Mouse (Mus musculus) E14TG2a.4 (cell line): ENCODE measurements around the gene Cep70.
A peak's percentile ranks its signal among the peaks of the same experiment; 100 is the strongest.

Source experiments
- H3K27me3 ChIP-seq: 2 replicates; pipeline ENCODE4 v1.6.1; 2014; ENCODE audit warnings: low read length, control low read depth; ENCODE audit not compliant: insufficient read depth
- H3K36me3 ChIP-seq: 2 replicates; pipeline ENCODE4 v1.6.1; 2014; ENCODE audit warnings: low read length, control low read depth; ENCODE audit not compliant: insufficient read depth
- H3K4me1 ChIP-seq: replicated peaks from 2 replicates; pipeline ENCODE4 v1.6.1; 2014; ENCODE audit warnings: low read depth, low read length, control low read depth
- H3K4me3 ChIP-seq: replicated peaks from 2 replicates; pipeline ENCODE4 v1.5.1; 2014; ENCODE audit warnings: mild to moderate bottlenecking, low read length
- H3K9me3 ChIP-seq: 2 replicates; pipeline ENCODE4 v1.6.1; 2014; ENCODE audit warnings: low read length, control low read depth
- CTCF ChIP-seq: conservative IDR thresholded peaks from 2 replicates; pipeline ENCODE4 v1.5.1; 2014; ENCODE audit warnings: low read length
- NANOG ChIP-seq: IDR thresholded peaks from 2 replicates; pipeline ENCODE4 v1.6.1; 2014; ENCODE audit warnings: borderline replicate concordance, low read length, mixed read lengths
- POU5F1 ChIP-seq: IDR thresholded peaks from 2 replicates; pipeline ENCODE4 v1.6.1; 2014; ENCODE audit warnings: low read length, borderline replicate concordance

Cep70 gene

GRCm38 (mm10) chr9:99243190-99243894 lies at the start of gene Cep70:
Cep70 (plus strand) TSS chr9:99243367.
- Histone ChIP-seq H3K9me3 (peaks cover 4% of the 10 kb centered on the region), H3K4me1 (peaks cover 47% of the 10 kb centered on the region), H3K36me3 (peaks cover 33% of the 10 kb centered on the region), H3K4me3 (peak within 1 kb of the TSS; percentile 94), H3K27me3 (no peaks in the 10 kb centered on the region)
- no peak for TF ChIP-seq CTCF
- TF ChIP-seq NANOG: peak; percentile 70; the same call in 1 of the 2 replicates
- no peak for TF ChIP-seq POU5F1

- no peaks in the 10 kb centered on the region for H3K27me3 ChIP-seq
- H3K4me1 ChIP-seq: peaks cover 15% of the 10 kb centered on the region
- H3K36me3 ChIP-seq: no peaks in the 10 kb centered on the region
- no peak overlapping the region for H3K4me3 ChIP-seq
- TF ChIP-seq POU5F1 (no peak), CTCF (no peak), NANOG (no peak)
- no peaks in the 10 kb centered on the region for H3K9me3 ChIP-seq
Measured at GRCm38 (mm10) chr9:99212643-99213042, 30.5 kb upstream of the Cep70 start.

- no peaks in the 10 kb centered on the region for H3K9me3 ChIP-seq
- H3K4me1 ChIP-seq: peaks cover 17% of the 10 kb centered on the region
- no peaks in the 10 kb centered on the region for H3K36me3 ChIP-seq
- TF ChIP-seq POU5F1: no peak
- TF ChIP-seq CTCF: no peak
- no peaks in the 10 kb centered on the region for H3K27me3 ChIP-seq
- H3K4me3 ChIP-seq: no peak overlapping the region
Measured at GRCm38 (mm10) chr9:99216182-99216581, 27.0 kb upstream of the Cep70 start.

GRCm38 (mm10) chr9:99217999-99218719 lies 25.0 kb upstream of the Cep70 start:
- TF ChIP-seq POU5F1: no peak
- TF ChIP-seq CTCF: no peak
- TF ChIP-seq NANOG: no peak
- no peaks in the 10 kb centered on the region for H3K9me3 ChIP-seq
- peaks cover 15% of the 10 kb centered on the region for H3K4me1 ChIP-seq
- no peaks in the 10 kb centered on the region for H3K36me3 ChIP-seq
- H3K4me3 ChIP-seq: no peak overlapping the region
- H3K27me3 ChIP-seq: no peaks in the 10 kb centered on the region

GRCm38 (mm10) chr9:99221636-99222035 lies 21.5 kb upstream of the Cep70 start:
- H3K27me3 ChIP-seq: no peaks in the 10 kb centered on the region
- no peak overlapping the region for H3K4me3 ChIP-seq
- H3K36me3 ChIP-seq: no peaks in the 10 kb centered on the region
- 0 out of 2 replicates have a peak, but pooled peaks cover 6% of the 10 kb centered on the region for H3K4me1 ChIP-seq
- TF ChIP-seq CTCF (no peak), POU5F1 (no peak), NANOG (no peak)
- peaks cover 1% of the 10 kb centered on the region for H3K9me3 ChIP-seq

- no peaks in the 10 kb centered on the region for H3K27me3 ChIP-seq
- peaks cover 18% of the 10 kb centered on the region for H3K9me3 ChIP-seq
- H3K4me1 ChIP-seq: no peaks in the 10 kb centered on the region
- TF ChIP-seq POU5F1: no peak
- no peak for TF ChIP-seq CTCF
- TF ChIP-seq NANOG: no peak
- H3K36me3 ChIP-seq: no peaks in the 10 kb centered on the region
- no peak overlapping the region for H3K4me3 ChIP-seq
Measured at GRCm38 (mm10) chr9:99224583-99224982, 18.6 kb upstream of the Cep70 start.

- Histone ChIP-seq H3K27me3 (no peaks in the 10 kb centered on the region), H3K9me3 (peaks cover 18% of the 10 kb centered on the region), H3K4me3 (no peak overlapping the region), H3K36me3 (no peaks in the 10 kb centered on the region), H3K4me1 (peaks cover 17% of the 10 kb centered on the region)
- no peak for TF ChIP-seq NANOG
- TF ChIP-seq CTCF: no peak
- no peak for TF ChIP-seq POU5F1
Measured at GRCm38 (mm10) chr9:99229450-99229849, 13.7 kb upstream of the Cep70 start.

- H3K36me3 ChIP-seq: no peaks in the 10 kb centered on the region
- 0 out of 2 replicates have a peak, but pooled peaks cover 3% of the 10 kb centered on the region for H3K27me3 ChIP-seq
- TF ChIP-seq CTCF: no peak
- no peak for TF ChIP-seq NANOG
- TF ChIP-seq POU5F1: no peak
- H3K4me3 ChIP-seq: no peak within 1 kb of the TSS
- peaks cover 11% of the 10 kb centered on the region for H3K4me1 ChIP-seq
- H3K9me3 ChIP-seq: peaks cover 4% of the 10 kb centered on the region
Measured at GRCm38 (mm10) chr9:99237139-99237538, 6.0 kb upstream of the Cep70 start, which contains the start of gene Faiml. Faiml (minus strand) TSS chr9:99237239.

- Histone ChIP-seq H3K4me3 (no peak overlapping the region), H3K36me3 (no peaks in the 10 kb centered on the region), H3K4me1 (peaks cover 11% of the 10 kb centered on the region), H3K27me3 (0 out of 2 replicates have a peak, but pooled peaks cover 3% of the 10 kb centered on the region), H3K9me3 (peaks cover 4% of the 10 kb centered on the region)
- no peak for TF ChIP-seq NANOG
- no peak for TF ChIP-seq CTCF
- no peak for TF ChIP-seq POU5F1
Measured at GRCm38 (mm10) chr9:99238276-99238675, 4.9 kb upstream of the Cep70 start.
